Mouse (Mus musculus): ENCODE results near the gene Nfe2. TPM values are rescaled to one million over a fixed set of nuclear protein-coding genes. Genes with fewer than 3 reads are reported as not detected.

Nfe2 gene
- polyA plus RNA-seq (2012; rRNA removed): 0.58 and 1.1 TPM in 2 replicates

GRCm38 (mm10) chr15:103257790-103258728 is at the start of gene Nfe2:
Gene Nfe2, minus strand, starts transcription at chr15:103258403.

GRCm38 (mm10) chr15:103272419-103273279 is 14.4 kb upstream of the Nfe2 start, which contains the start of gene Copz1:
Gene Copz1, plus strand, starts transcription at chr15:103272714.

DNA sequence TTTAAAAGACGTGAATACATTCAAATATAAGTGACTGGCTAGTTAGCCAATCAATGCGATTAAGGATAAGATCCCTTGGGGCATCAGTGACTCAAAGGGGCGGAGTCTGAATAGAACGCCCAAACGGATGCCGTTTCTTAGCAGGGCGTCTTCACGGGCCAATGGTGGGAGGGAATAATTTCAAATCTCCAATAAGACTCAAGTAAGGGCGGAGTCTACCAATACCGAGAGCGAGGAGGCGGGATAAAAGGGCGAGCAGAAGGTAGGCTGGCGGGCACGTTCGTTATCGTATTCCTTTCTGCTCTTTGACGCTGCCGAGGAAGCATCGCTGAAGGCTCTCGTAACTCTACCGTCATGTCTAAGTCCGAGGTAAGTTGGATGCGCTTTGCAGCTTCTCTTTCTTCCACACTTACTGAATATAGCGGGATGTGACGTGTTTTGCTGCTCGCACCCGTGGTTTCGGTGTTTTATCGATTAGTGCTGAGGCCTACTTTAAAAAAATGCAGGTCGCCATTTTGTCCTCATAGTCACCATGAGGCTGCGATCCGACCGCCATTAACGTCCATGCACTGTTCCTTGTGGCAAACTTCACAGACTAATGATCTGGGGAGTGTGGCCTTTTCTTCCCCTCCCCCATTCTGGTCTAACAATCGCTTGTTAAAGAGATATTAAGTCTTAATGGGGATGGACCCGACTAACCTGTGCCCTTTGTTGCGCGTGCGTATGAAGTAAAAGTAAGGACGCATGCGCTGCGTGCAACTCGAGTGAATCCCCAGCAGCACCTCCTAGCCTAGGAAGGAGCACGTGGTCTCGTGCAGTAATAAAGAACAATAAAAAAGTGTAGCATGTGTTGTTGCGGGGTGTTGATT is 17.8 kb downstream of the Nfe2 start, which contains the start of gene Hnrnpa1:
TSS of gene Hnrnpa1 (plus strand) at position 273 of the 869 bp plus-strand sequence.

GRCm38 (mm10) chr15:103239685-103240159 is 18.5 kb downstream of the Nfe2 start, which contains the start of gene Cbx5:
Gene Cbx5, minus strand, starts transcription at chr15:103239816.

Other genes with a start within 250 kb of the Nfe2 start
- gene Hoxc4, start 239.5 kb downstream of the Nfe2 start, polyA plus RNA-seq (2012; rRNA removed): 8.1 and 8.2 TPM in 2 replicates
- gene Smug1, start 91.3 kb downstream of the Nfe2 start, polyA plus RNA-seq (2012; rRNA removed): 28.2 and 28.4 TPM in 2 replicates
- gene Cbx5, start 18.6 kb downstream of the Nfe2 start, polyA plus RNA-seq (2012; rRNA removed): 10.1 and 15.2 TPM in 2 replicates
- gene Hnrnpa1, start 18.0 kb downstream of the Nfe2 start, polyA plus RNA-seq (2012; rRNA removed): 65.5 and 93.4 TPM in 2 replicates
- gene Copz1, start 14.3 kb upstream of the Nfe2 start, polyA plus RNA-seq (2012; rRNA removed): 70.9 and 95.3 TPM in 2 replicates
- 0.26 and 0.40 TPM in 2 replicates for gene Gpr84, start 52.2 kb upstream of the Nfe2 start, polyA plus RNA-seq (2012; rRNA removed)
- 14.9 and 19.3 TPM in 2 replicates for gene Zfp385a, start 81.7 kb upstream of the Nfe2 start, polyA plus RNA-seq (2012; rRNA removed)
- 45.9 and 50.5 TPM in 2 replicates for gene Itga5, start 108.4 kb upstream of the Nfe2 start, polyA plus RNA-seq (2012; rRNA removed)
- gene Gtsf1, start 172.1 kb upstream of the Nfe2 start, polyA plus RNA-seq (2012; rRNA removed): 2.5 and 3.0 TPM in 2 replicates
- not detected in 2 replicates for gene Gtsf2, start 190.1 kb upstream of the Nfe2 start, polyA plus RNA-seq (2012; rRNA removed)
- gene Nckap1l, start 195.4 kb upstream of the Nfe2 start, polyA plus RNA-seq (2012; rRNA removed): 3.7 and 4.2 TPM in 2 replicates
- gene Pde1b, start 244.6 kb upstream of the Nfe2 start, polyA plus RNA-seq (2012; rRNA removed): 4.6 and 5.6 TPM in 2 replicates

Measured in ovary, adult 2 months (tissue).